Mouse (Mus musculus) c-Kit-positive CD71-negative TER-119-negative erythroid progenitor cells, embryonic 14.5 days (primary cell): ENCODE data around the gene Phf21a.
A peak's percentile ranks its signal among the peaks of the same experiment; 100 is the strongest.

Source experiments
- DNase-seq: peaks from one replicate; pipeline ENCODE4 v3.0.0-alpha.2; 2013; ENCODE audit warnings: low read depth

The Phf21a gene

DNA sequence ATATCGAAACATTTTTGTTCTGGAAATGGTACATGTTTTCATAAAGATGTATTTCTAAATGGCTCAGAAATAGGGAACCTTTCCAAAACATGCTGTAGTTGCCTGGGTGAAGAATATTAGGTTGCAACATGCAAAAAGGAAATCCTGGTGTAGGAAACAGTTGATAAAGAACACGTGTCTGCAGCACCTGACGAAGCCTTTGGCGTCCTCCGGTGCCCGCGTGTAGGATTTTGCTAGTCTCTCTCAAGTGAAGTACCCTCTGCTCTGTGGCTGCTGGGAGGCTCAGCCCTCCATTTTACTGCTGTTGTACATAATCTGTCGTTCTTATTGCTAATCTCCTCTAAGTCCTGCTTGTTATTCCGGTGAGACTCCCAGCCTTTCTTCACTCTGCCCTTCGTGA lies 207.0 kb downstream of the Phf21a start:
- peak; percentile 32 for DNase-seq

DNA sequence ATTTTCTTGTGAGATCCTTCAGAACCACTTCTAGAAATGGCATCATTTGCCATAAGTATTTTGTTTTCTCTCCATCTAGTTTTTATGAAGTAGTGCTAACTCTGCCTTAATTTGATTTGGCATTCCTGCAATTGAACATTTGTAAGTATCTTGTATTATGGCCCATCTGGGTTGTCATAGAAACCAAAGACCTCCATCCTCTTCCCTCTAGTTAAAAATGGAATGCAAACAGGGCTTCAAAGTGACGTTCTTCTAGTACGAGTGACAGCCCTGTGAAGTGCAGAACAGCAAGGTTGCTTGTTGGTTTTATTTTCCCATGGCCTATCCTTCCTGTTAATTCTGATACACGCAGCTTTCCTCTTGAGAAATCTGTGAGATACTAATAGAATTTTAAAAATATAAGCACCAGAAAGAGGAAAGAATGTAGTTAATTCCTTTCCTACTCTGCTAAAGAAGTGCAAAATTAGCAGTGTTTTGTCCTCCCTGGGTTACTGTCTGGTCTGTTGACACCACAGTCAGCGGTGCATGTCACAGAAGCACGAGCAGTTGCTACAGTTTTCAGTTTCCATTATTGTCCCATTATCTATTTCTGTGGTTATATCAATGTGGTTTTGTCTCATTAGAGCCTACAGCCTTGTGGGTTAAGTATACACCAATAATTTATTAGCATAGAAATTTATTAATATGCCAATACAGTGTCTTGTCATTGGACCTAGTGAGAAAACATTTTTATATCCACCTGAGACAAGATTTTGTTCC lies 209.1 kb downstream of the Phf21a start:
- no peak for DNase-seq

DNA sequence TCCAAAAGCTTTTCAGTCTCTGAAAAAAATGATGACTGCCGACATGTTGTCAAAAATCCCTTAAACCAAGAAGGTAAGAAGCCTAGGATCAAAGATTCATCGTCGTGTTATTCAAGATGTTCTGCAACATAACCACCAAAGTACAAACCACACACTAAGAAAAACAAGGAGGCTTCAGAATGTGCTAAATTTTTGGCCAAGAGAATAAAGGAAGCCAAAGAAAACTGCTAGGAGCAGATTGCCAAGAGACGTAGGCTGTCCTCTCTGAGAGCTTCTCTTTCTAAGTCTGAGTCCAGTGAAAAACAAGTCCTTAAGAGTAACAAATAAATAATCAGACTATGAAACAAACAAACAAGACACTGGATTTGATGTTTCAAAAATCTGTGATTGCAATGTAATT lies 219.6 kb downstream of the Phf21a start:
- DNase-seq, result no peak

DNA sequence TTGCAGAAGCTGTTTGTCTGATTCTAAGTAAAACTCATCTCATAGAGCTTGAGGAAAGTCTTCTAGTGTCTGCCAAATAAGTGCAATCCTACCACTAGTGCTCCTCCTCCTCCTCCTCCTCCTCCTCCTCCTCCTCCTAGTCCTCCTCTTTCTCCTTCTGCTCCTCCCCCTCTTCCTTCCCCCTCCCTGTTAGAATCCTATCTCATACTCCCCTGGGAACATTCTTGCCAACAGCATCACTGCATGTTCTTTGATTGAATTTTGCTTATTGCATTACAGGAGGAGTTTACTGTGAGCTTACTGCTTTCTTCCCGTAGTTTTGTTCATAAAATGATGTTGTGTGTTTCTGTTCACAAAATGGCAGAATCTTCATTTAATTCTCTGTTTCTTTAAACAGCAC lies 221.1 kb downstream of the Phf21a start:
- no peak for DNase-seq

DNA sequence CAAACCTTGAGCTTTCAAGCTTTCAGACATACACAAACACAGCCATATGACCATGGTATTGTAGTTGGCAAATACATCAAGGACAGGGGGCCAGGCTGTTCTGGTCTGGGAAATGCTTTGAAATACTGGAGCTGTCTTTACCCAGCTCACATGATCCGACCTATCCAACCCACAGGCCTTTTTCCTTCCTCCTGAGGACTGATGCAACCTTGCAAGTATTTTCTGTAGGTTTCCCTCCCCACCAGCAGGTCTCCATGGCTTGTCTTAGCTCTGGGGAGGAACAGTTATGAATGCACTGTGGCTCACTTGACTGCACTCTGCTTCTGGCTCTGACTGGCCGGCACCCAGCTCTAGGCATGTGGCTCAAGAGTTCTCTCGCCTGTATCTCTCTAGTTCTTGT lies 223.7 kb downstream of the Phf21a start:
- no peak for DNase-seq

DNA sequence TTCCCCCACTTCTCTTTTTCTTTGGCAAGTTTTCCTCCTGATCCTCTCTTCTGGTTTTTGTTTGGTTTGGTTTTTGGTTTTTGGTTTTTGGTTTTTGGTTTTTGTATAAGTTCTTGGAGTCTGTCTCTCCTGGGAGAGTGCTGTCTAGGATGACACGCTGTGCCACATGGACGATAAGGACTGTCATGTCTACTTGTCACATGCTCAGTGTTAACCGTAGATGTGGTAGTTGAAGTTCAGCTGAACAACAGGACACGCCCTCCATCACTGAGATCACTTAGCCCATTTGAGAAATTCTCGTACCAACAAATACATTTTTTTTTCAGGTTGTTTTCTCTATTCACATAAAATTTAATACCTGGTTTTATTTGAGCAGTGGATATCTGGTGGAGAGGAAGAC lies 224.3 kb downstream of the Phf21a start:
- DNase-seq, result no peak

DNA sequence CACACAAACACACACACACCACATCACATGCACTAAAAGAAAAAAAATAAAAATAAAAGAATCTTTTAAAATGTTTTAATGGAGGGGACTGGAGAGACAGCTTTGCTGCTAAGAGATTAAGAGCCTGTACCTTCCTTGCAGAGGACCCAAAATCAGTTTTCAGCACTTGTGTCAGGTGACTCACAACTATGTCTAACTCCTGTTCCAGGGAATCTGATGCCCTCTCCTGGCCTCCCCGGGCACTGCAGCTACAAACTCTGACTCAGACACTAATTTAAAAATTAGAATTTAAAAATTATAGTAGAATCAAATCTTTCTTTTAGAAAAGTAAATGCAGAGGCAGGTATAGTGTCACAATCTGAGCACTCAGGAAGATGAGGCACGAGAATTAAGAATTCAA lies 229.8 kb downstream of the Phf21a start:
- DNase-seq, result no peak

DNA sequence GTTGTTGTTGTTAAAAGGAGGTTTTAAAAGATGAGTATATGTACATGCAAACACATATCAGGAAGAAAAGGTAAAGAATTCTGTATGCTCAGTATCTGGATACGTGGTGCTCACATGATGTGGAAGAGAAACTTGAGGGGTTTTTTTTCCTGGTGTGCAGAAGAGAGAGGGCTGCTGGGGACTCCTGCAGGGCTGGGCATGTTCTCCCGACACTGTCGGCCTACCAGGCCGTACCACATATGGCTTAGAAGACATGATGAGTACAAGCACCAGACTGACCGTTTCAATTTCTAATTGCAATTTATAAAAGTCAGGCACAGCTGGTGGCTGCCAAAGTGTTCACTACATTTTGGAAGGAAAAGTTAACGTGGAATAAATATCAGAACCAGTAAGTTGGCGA lies 232.8 kb downstream of the Phf21a start:
- no peak for DNase-seq

DNA sequence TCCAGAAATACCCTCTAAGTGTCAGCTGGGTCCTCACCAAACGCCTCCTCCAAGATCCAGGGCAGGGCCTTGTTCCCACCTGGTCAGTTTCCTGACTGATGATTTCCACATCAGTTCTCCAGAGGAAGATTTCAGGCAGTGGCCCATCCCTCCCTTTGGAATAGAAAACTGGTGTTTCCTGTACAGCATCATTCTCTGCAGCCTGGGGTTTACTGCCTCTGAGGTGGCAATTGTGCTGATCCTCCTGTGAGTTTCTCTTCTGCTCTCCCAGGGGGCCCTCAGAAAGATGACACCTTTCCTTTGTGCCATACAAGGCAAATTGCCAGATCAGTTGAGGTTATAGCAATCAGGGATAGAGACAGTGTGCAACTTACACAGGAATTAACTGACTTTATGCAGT lies 233.3 kb downstream of the Phf21a start:
- DNase-seq, result no peak

DNA sequence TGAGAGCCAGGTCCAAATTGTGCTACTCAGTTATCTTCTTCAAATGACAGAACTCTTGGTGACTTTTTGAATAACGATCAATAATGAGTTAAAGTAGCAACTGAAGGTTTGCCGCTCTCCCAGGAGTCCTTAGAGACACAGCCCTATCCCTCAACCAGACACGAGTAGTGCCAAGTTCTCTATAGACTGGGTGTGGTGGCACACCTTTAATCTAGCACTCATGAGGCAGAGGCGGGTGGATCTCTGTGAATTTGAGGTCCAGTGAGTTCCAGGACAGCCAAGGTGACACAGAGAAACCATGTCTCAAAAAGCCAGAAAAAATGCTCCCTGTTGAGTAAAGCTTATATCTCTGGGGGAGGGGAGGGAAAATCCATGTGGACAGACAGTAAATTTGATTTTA lies 234.7 kb downstream of the Phf21a start:
- no peak for DNase-seq

DNA sequence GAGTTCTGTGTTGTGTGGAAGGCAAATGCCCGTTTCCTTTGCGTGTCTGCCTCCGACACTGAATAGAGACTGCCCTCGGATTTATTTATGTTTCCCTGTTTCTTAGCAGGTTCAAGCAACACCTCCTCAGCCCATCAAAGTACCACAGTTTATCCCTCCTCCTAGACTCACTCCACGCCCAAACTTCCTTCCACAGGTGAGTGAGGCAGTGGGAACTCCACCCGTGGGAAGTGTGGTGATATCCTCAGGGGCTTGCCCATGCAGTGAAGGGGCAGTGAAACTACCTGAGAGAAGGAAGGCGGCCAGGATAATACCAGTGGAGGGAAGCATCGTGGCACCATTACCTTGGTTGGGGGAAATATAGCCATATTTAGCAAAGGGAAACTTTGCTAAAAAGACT lies 235.3 kb downstream of the Phf21a start:
- no peak for DNase-seq

DNA sequence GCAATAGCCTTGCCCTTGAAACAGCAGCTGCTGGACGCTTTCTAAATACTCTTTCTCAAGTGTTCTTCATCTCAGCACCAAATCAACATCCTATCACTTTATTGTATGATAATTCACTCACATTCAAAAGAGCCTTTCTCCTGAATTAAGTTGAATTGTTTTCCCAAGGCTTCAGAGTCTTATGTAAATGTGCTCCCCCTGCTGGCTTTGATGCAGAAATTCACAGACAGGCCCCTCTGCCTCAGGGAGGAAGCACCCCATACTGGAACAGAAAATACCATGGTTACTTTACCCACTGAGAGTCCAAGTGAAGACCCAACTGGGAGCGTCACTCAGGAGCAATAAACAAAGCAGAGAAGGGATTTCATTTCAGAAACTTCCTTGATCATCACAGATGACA lies 237.9 kb downstream of the Phf21a start:
- peak; percentile 32 for DNase-seq

DNA sequence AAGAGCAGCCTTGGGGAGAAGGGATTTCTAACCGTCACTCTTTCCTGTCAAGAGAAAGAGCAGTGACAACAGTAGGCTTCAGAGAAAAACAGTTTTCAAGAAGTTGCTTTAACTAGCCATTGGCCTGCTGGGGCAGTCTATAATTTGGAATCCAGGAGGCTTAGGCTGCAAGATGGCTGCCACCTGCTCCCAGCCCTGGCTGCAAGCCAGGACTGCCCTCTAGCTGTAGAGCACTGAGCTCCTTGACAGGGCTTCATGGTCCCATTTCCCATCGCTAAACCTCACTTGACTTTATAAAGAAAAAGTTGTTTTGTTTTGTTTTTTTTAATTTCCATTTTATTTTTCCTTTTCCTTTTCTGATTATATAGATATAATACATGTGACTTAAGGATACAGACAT lies 238.5 kb downstream of the Phf21a start:
- no peak for DNase-seq

DNA sequence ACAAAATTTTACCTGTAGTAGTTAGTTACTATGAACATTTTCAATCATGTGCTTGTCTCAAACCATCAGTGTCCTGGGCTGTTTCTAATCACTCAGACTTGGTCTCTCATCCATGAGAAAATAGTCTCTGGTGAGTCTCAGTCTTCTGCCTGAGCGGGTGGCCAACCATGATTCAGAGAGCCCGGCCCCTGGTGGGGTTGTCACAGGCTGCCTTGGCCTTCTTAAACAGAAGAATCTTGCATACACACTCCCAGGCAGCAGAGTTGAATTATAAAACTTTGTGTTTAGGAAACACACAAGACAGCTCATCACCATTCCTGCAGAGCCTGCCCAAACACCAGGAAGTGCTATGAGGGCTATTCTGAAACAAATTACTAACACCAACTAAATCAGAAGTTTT lies 239.0 kb downstream of the Phf21a start:
- no peak for DNase-seq

DNA sequence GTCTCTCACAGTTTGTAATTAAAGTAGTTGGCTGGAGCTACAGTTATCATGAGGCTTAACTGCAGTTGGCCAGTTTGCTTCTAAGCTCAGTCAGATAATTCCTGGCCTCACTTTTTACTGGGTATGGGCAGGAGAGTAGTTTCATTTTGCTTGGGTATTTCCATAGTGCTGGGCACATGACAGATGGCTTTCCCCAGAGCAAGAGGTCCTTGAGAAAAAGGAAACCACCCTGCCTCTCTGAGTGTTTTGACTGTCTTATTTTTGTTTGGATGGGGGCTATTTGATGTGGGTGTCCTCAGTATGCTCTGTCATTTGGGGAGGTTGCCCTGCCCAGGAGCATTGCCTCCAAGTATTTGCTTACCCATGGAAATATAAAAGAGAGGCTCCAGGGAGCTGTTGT lies 249.5 kb downstream of the Phf21a start:
- no peak for DNase-seq

DNA sequence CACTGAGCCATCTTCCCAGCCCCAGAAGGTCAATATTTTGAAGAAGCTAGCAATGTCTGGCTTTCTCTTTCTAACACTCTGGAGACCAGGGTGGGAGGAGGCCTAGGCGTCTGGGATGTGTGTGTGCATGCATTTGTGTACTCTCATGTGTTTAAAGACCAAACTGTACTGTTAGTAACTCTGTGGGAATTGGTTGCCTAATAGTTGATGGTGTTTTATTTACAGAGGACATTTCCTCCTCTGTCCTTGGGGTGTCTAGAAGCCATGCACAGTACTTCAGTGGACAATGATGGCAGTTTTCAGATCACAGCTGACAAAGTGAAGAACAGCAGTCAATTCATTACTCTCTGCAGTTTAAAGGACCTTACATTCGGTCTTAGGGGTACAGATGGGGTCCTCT lies 254.3 kb downstream of the Phf21a start:
- DNase-seq, result no peak

DNA sequence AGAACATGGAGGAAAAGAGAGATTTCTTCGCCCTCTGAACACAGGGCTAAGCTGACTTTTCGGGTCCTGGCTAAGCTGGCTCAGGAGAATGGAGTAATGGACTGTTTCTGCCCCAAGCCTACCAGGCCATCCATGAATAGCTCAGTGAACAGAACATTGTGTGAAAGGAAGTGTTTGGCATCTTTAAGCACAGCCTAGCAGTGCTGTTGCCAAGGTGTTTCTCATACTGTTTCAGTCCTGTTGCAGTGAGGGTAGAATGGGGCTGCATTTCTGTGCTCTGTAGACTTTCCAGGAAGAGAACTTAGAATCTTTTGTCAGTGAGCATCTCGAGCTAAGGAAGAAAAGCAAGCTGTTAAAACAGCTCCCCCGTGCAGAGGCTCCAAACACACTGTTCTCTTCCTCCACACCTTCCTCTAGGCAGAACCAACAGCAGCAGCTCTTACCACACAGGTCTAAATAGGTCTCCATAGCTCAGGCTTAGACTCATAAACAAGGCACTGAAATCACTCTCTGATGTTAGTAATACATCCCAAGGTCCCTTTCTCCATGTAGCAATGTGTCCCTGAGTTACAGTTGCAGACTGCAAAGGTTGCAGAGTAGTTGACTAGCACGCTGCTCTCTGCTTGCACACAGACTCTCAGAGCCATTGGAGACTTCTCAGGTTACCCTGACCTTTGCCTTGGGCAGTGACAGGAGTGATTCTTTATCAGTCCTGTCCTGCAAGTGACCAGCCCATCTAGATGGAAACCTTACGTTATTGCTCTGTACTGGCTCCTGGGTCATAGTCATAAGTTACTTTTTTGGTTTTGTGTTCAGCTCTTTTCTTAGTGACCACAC lies 256.9 kb downstream of the Phf21a start:
- DNase-seq, result no peak

DNA sequence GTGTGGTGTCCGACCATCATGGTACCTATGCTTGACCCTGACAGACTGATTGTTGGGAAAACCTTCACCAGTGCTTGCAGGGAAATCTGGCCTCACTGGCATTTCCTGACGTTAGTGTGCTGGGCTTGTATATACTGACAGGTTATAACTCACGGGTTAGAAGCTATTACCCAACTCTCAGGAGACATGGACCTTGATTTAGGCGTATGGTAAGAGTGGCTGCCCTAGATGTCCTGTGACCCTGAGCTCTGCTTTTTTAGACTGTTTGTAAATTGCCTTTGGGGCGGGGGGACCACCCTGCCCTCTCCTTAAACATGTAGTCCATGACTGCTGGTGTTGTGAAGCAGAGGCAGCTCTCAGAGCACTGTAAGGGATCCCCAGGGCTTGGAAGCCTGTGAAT lies 257.8 kb downstream of the Phf21a start:
- no peak for DNase-seq

DNA sequence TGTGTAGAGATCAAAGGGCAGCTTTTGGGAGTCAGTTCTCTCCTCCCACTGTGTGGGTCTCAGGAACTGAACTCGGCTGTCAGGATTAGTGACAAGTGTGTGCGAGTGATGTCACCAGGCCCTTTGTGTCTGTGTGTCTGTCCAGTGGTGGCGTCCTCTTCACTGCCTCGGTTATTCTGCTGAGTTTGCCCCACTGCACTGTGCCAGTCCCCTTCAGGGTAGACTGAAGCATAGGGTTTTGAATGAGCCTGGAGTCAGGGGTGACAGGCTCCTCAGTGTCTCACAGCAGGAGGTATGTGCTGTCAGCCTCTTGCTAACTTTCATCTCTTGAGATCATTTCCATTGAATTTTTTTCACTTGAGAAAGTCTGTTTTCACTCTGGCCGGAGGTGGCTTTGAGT lies 260.5 kb downstream of the Phf21a start:
- no peak for DNase-seq

DNA sequence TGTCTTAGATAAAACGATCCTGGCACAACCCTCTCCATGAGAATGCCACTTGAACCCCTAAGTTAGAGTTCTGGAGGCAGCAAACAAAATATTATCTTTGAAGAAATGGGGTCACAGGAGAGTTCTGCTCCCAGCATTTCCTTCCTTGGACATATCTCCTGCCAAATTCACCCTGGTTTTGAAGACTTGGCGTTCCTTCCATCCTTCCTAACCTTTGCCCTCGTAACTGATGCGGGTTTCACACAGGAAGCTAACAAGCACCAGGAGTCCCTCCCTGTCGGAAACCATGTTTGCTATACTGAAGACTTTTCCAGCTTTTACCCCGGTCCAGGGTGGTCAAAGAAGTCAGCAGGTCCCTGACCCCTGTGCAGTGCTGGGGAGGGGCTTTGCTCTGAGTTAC lies 261.3 kb downstream of the Phf21a start:
- no peak for DNase-seq

DNA sequence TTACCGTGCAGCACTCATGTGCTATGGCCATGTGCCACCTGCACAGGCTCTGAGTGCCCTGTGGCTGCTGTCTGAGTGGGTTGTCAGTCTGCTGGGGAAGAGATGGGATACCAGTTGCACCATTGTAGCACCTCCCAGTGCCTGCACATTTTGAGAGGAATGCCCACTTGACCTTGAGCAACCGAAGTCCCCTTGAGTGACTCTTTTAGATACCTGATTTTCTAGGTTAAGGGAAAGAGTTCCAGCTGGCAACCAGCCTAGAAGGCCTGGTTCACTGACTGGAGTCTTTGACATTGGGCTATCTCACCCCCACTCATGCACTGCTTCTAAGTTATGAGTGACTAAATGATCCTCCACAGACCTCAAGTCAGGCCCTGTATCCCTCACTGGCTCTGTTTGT lies 266.4 kb downstream of the Phf21a start:
- DNase-seq, result no peak

DNA sequence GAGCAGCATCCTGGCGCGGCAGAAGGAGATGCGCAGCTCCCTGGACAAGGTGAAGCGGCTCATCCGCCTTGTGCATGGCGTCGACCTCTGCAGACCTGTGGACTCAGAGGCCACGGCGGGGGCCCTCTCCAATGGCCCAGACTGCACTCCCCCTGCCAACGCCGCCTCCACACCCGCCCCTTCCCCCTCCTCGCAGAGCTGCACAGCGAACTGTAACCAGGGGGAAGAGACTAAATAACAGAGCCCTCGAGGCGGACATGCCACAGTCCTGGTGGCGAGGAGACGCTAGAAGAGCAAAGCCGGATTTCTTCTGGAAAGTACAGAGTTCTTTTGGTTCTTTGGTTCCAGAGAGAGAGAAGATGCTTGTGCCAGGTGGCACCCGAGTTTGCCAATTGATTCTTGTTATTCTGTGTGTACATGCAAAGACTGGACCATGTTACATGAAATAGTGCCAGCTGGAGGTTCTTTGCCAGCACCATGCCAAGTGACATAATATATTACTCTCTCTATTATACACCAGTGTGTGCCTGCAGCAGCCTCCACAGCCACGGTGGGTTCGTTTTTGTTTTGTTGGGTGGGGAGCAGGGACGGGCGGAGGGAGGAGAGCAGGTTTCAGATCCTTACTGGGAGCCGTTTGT lies 267.4 kb downstream of the Phf21a start:
- DNase-seq, result no peak

DNA sequence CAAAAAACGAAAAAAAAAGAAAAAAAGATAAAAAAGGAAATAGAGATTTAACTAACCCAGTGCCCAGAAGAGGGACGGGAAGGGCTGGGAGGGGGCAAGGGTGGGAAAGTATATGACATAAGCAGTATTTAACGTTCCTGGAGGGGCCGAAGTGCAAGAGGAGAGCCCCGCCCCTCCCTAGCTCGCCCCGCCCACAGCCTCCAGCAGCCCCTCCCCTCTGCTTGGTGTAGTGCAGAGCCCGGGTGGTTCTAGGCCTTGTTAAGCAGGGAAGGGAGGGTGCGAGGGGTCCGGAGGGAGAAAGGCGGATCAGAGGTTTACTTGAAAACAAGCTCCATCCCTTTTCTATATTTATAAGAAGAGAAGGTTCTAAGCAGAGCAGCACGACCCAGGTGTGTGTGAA lies 268.0 kb downstream of the Phf21a start:
- DNase-seq, result no peak
